Mouse (Mus musculus): ENCODE results near the gene Cubn. TPM values are rescaled to one million over a fixed set of nuclear protein-coding genes. Genes with fewer than 3 reads are reported as not detected.

The Cubn gene
- polyA plus RNA-seq, 1 experiment from 2014 or later, result 1.5 TPM

DNA sequence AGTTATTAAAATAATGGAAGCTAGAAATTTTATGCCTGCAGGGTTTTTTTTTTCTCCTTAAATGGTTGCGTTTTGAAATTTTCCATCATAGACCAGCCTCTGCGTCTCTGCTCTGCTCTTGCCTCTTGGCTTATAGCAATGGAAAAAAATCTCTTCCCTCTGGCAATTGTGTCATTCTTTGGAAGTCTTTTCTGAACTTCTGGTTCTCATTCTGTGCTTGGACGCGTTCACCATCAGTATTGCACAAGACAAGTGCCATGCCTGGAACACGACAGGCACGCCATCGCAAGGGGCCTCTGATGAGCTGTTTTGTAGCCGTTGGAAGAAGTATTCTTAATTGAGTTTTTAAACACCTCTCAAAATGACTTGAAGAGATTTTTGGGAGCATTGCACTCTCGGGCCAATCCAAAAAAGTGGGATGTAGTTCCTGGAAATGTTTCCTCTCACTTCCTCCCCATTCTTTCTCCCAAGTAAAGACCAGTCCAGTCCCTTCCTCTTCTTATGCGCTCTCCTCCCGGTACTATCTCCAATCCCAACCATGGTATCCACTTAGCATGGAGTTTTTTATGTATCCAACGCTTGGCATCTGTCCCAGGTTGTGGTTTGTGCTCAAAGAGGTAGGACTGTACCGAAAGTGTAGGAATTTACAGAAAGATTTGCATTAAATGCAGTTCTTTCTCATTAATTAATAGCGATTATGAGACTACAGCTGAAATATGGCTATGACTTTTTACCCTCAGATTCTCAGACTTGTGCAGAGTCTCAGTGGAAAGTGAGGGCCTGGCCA is 69.4 kb downstream of the Cubn start:
- Histone ChIP-seq H3K4me3 (ENCODE audit: low read depth, low read length) (no peak overlapping the region), H3K27ac (ENCODE audit: low read depth) (no peak overlapping the region), H3K9me3 (ENCODE audit: low read depth, low read length) (no peaks in the 10 kb centered on the region), H3K4me2 (no peak overlapping the region), H3K4me1 (ENCODE audit: insufficient read depth) (no peaks in the 10 kb centered on the region), H3K9ac (no peak overlapping the region), H3K36me3 (ENCODE audit: insufficient read depth) (no peaks in the 10 kb centered on the region), H3K27me3 (ENCODE audit: insufficient read depth, low read length) (no peaks in the 10 kb centered on the region)
- DNase-seq (no peak), ATAC-seq (ENCODE audit: insufficient read depth) (no peak)
- TF ChIP-seq CTCF (IDR thresholded peaks at IDR 0.05; ENCODE audit: low read depth), result no peak
- WGBS, result 84% methylated on average over 14 of the region's 14 CpGs

- Histone ChIP-seq H3K9me3 (ENCODE audit: low read depth, low read length) (no peaks in the 10 kb centered on the region), H3K4me2 (no peak overlapping the region), H3K4me3 (ENCODE audit: low read depth, low read length) (no peak overlapping the region), H3K27me3 (ENCODE audit: insufficient read depth, low read length) (no peaks in the 10 kb centered on the region), H3K4me1 (ENCODE audit: insufficient read depth) (no peaks in the 10 kb centered on the region), H3K9ac (no peak overlapping the region), H3K27ac (ENCODE audit: low read depth) (no peak overlapping the region), H3K36me3 (ENCODE audit: insufficient read depth) (no peaks in the 10 kb centered on the region)
- peak; percentile 45 for DNase-seq
- ATAC-seq (ENCODE audit: insufficient read depth), result peak; percentile 28; the same call in 1 of the 2 replicates
- 54% methylated on average over 3 of the region's 3 CpGs for WGBS
- no peak for TF ChIP-seq CTCF (IDR thresholded peaks at IDR 0.05; ENCODE audit: low read depth)
Observed at GRCm38 (mm10) chr2:13416765-13417524, 74.7 kb downstream of the Cubn start.

DNA sequence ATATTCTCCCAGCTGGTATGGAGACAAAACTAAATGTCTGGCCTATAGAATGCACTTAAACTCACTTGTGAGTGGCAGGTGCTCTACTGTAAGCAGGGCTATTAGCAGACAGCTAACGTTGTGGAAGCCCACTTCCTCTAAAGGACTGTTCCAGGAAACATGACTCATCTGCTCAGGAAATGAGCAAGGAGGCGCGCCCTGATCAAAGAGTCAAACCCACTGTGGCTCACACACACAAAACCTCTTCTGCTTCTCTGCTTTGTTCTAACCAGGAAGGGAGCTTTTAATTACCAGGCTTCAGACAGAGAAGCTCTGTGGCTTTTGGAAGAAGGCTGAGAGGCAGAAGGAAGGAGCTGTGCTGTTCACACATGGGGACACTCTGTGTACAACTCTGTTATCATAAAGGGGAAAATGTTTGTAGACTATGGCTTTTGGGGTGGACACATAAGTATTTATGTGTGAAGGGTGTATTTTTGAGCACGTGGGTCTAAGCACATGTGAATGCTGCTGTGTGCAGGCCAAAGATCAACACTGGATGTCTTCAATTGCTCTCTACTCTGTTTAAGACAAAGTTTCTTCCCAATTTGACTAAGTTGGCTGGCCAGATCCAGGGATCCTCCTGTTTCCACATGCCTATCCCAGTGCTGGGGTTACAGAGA is 78.0 kb downstream of the Cubn start:
- peak; percentile 79 for ATAC-seq (ENCODE audit: insufficient read depth)
- no peaks in the 10 kb centered on the region for H3K9me3 ChIP-seq (ENCODE audit: low read depth, low read length)
- no peak for TF ChIP-seq CTCF (IDR thresholded peaks at IDR 0.05; ENCODE audit: low read depth)
- DNase-seq, result peak; percentile 75
- no peaks in the 10 kb centered on the region for H3K36me3 ChIP-seq (ENCODE audit: insufficient read depth)
- no peak overlapping the region for H3K9ac ChIP-seq
- WGBS, result 37% methylated on average over 4 of the region's 4 CpGs
- H3K27ac ChIP-seq (ENCODE audit: low read depth), result peak overlapping the region; percentile 69
- H3K27me3 ChIP-seq (ENCODE audit: insufficient read depth, low read length), result no peaks in the 10 kb centered on the region
- no peaks in the 10 kb centered on the region for H3K4me1 ChIP-seq (ENCODE audit: insufficient read depth)
- no peak overlapping the region for H3K4me3 ChIP-seq (ENCODE audit: low read depth, low read length)
- no peak overlapping the region for H3K4me2 ChIP-seq

DNA sequence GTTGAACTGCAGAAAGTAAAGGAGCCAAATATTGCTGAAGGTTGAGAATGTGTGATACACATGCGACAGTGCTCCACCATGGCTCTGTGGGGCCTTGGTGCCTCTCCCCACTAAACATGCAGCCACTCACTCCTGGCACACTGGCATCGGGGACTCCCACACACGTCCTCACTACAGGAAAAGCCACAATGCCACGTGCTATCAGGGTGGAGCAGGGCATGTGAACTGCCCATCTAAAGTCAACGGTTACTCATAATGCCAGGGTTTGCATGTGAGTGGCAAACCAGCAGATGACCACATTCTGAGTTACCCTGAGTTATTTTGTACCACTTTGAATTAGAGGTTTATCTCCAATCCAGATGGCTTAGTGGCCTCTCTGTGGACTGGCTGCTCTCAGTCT is 81.0 kb downstream of the Cubn start:
- H3K27me3 ChIP-seq (ENCODE audit: insufficient read depth, low read length), result no peaks in the 10 kb centered on the region
- H3K4me3 ChIP-seq (ENCODE audit: low read depth, low read length), result no peak overlapping the region
- no peak for ATAC-seq (ENCODE audit: insufficient read depth)
- no peaks in the 10 kb centered on the region for H3K36me3 ChIP-seq (ENCODE audit: insufficient read depth)
- H3K9ac ChIP-seq, result no peak overlapping the region
- no peak for TF ChIP-seq CTCF (IDR thresholded peaks at IDR 0.05; ENCODE audit: low read depth)
- no peak for DNase-seq
- no peak overlapping the region for H3K27ac ChIP-seq (ENCODE audit: low read depth)
- no peaks in the 10 kb centered on the region for H3K4me1 ChIP-seq (ENCODE audit: insufficient read depth)
- WGBS, result 75% methylated on average over 5 of the region's 5 CpGs
- no peak overlapping the region for H3K4me2 ChIP-seq
- no peaks in the 10 kb centered on the region for H3K9me3 ChIP-seq (ENCODE audit: low read depth, low read length)

- H3K4me3 ChIP-seq (ENCODE audit: low read depth, low read length), result no peak overlapping the region
- DNase-seq (no peak), ATAC-seq (ENCODE audit: insufficient read depth) (no peak)
- H3K4me1 ChIP-seq (ENCODE audit: insufficient read depth), result no peaks in the 10 kb centered on the region
- no peaks in the 10 kb centered on the region for H3K36me3 ChIP-seq (ENCODE audit: insufficient read depth)
- H3K27me3 ChIP-seq (ENCODE audit: insufficient read depth, low read length), result no peaks in the 10 kb centered on the region
- H3K9ac ChIP-seq, result no peak overlapping the region
- TF ChIP-seq CTCF (IDR thresholded peaks at IDR 0.05; ENCODE audit: low read depth), result no peak
- H3K4me2 ChIP-seq, result no peak overlapping the region
- WGBS, result 80% methylated on average over 2 of the region's 2 CpGs
- no peak overlapping the region for H3K27ac ChIP-seq (ENCODE audit: low read depth)
- no peaks in the 10 kb centered on the region for H3K9me3 ChIP-seq (ENCODE audit: low read depth, low read length)
Observed at GRCm38 (mm10) chr2:13409767-13410519, 81.7 kb downstream of the Cubn start.

DNA sequence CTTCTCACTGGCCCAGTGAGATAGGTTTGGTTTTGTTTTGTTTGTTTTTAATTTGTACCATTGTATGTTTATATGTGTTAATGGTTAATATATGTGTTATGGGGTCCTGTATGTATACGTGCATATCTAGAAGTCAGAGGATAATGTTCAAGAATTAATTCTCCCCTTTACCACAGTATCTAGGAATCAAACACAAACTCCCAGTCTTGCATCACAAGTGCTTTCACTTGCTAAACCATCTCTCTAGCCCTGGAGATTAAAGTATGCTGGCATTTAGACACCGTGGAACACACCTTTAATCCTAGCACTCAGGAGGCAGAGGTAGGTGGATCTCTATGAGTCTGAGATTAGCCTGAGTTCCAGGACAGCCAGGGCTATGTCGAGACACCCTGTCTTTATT is 83.3 kb downstream of the Cubn start:
- Histone ChIP-seq H3K27ac (ENCODE audit: low read depth) (no peak overlapping the region), H3K27me3 (ENCODE audit: insufficient read depth, low read length) (no peaks in the 10 kb centered on the region), H3K4me1 (ENCODE audit: insufficient read depth) (no peaks in the 10 kb centered on the region), H3K9ac (no peak overlapping the region), H3K9me3 (ENCODE audit: low read depth, low read length) (no peaks in the 10 kb centered on the region), H3K4me2 (no peak overlapping the region), H3K36me3 (ENCODE audit: insufficient read depth) (no peaks in the 10 kb centered on the region), H3K4me3 (ENCODE audit: low read depth, low read length) (no peak overlapping the region)
- TF ChIP-seq CTCF (IDR thresholded peaks at IDR 0.05; ENCODE audit: low read depth), result no peak
- WGBS, result 72% methylated on average over 3 of the region's 3 CpGs
- DNase-seq, result no peak
- no peak for ATAC-seq (ENCODE audit: insufficient read depth)
